Mouse (Mus musculus): ENCODE results near the gene Kbtbd4. TPM values are rescaled to one million over a fixed set of nuclear protein-coding genes. Genes with fewer than 3 reads are reported as not detected.

Kbtbd4 gene
- polyA plus RNA-seq, 1 experiment from 2014 or later = 61.9 TPM

Other genes starting within 250 kb of the Kbtbd4 start
- 30.7 and 31.2 TPM in 2 replicates for gene Nup160, start 227.5 kb upstream of the Kbtbd4 start, polyA plus RNA-seq (2015; fragmentation: Nextera tagmentation; extraction: Ambion mirVana)
- 105 and 129 TPM in 2 replicates for gene Fnbp4, start 159.4 kb upstream of the Kbtbd4 start, polyA plus RNA-seq (2015; fragmentation: Nextera tagmentation; extraction: Ambion mirVana)
- gene Agbl2, start 122.0 kb upstream of the Kbtbd4 start, polyA plus RNA-seq (2015; fragmentation: Nextera tagmentation; extraction: Ambion mirVana) = 0.39 and 0.42 TPM in 2 replicates
- 264 and 287 TPM in 2 replicates for gene Mtch2, start 57.6 kb upstream of the Kbtbd4 start, polyA plus RNA-seq (2015; fragmentation: Nextera tagmentation; extraction: Ambion mirVana)
- 28.6 and 29.9 TPM in 2 replicates for gene C1qtnf4, start 18.9 kb upstream of the Kbtbd4 start, polyA plus RNA-seq (2015; fragmentation: Nextera tagmentation; extraction: Ambion mirVana)
- 211 and 212 TPM in 2 replicates for gene Ndufs3, start 87 bp downstream of the Kbtbd4 start, polyA plus RNA-seq (2015; fragmentation: Nextera tagmentation; extraction: Ambion mirVana)
- 130 and 144 TPM in 2 replicates for gene Celf1, start 35.6 kb downstream of the Kbtbd4 start, polyA plus RNA-seq (2015; fragmentation: Nextera tagmentation; extraction: Ambion mirVana)
- 0.51 and 0.86 TPM in 2 replicates for gene Rapsn, start 130.9 kb downstream of the Kbtbd4 start, polyA plus RNA-seq (2015; fragmentation: Nextera tagmentation; extraction: Ambion mirVana)
- gene Psmc3, start 149.3 kb downstream of the Kbtbd4 start, polyA plus RNA-seq (2015; fragmentation: Nextera tagmentation; extraction: Ambion mirVana) = 236 and 238 TPM in 2 replicates
- 23.1 and 33.3 TPM in 2 replicates for gene Slc39a13, start 165.7 kb downstream of the Kbtbd4 start, polyA plus RNA-seq (2015; fragmentation: Nextera tagmentation; extraction: Ambion mirVana)
- gene Spi1, start 177.7 kb downstream of the Kbtbd4 start, polyA plus RNA-seq (2015; fragmentation: Nextera tagmentation; extraction: Ambion mirVana) = 1.7 and 1.9 TPM in 2 replicates
- not detected in 2 replicates for gene Mybpc3, start 213.4 kb downstream of the Kbtbd4 start, polyA plus RNA-seq (2015; fragmentation: Nextera tagmentation; extraction: Ambion mirVana)

Data from forebrain, embryonic 16.5 days (tissue).